Mouse (Mus musculus): ENCODE results near the gene Irf9. TPM values are rescaled to one million over a fixed set of nuclear protein-coding genes. Genes with fewer than 3 reads are reported as not detected.

Gene Irf9
- polyA plus RNA-seq, 1 experiment from 2014 or later, result 11.6 TPM

GRCm38 (mm10) chr14:55578668-55579269 lies 24.6 kb upstream of the Irf9 start:
- Histone ChIP-seq H3K9ac (ENCODE audit: low read depth, low read length) (peak overlapping the region; percentile 96), H3K27me3 (replicated peaks; ENCODE audit: control insufficient read depth, insufficient read depth, low read length) (no peaks in the 10 kb centered on the region), H3K4me1 (ENCODE audit: control insufficient read depth, insufficient read depth, low read length) (peaks cover 15% of the 10 kb centered on the region), H3K27ac (ENCODE audit: low read length) (peak overlapping the region; percentile 89), H3K9me3 (ENCODE audit: control insufficient read depth, low read length) (no peaks in the 10 kb centered on the region), H3K36me3 (ENCODE audit: control insufficient read depth, insufficient read depth, low read length) (peaks cover 13% of the 10 kb centered on the region), H3K4me2 (ENCODE audit: low read depth, low read length) (peak overlapping the region; percentile 81), H3K4me3 (ENCODE audit: low read length) (peak overlapping the region; percentile 92)
- peak; percentile 65 for ATAC-seq
- 20% methylated on average over 6 of the region's 6 CpGs for WGBS

GRCm38 (mm10) chr14:55579511-55580496 lies 23.6 kb upstream of the Irf9 start:
- no peak overlapping the region for H3K4me2 ChIP-seq (ENCODE audit: low read depth, low read length)
- ATAC-seq, result no peak
- WGBS, result 86% methylated on average over 23 of the region's 23 CpGs
- H3K27me3 ChIP-seq (replicated peaks; ENCODE audit: control insufficient read depth, insufficient read depth, low read length), result no peaks in the 10 kb centered on the region
- H3K4me1 ChIP-seq (ENCODE audit: control insufficient read depth, insufficient read depth, low read length), result peaks cover 18% of the 10 kb centered on the region
- no peak overlapping the region for H3K9ac ChIP-seq (ENCODE audit: low read depth, low read length)
- no peak overlapping the region for H3K4me3 ChIP-seq (ENCODE audit: low read length)
- H3K9me3 ChIP-seq (ENCODE audit: control insufficient read depth, low read length), result no peaks in the 10 kb centered on the region
- H3K27ac ChIP-seq (ENCODE audit: low read length), result no peak overlapping the region
- H3K36me3 ChIP-seq (ENCODE audit: control insufficient read depth, insufficient read depth, low read length), result peaks cover 13% of the 10 kb centered on the region

GRCm38 (mm10) chr14:55580731-55581130 lies 22.6 kb upstream of the Irf9 start:
- WGBS, result 95% methylated on average over 16 of the region's 16 CpGs
- Histone ChIP-seq H3K36me3 (ENCODE audit: control insufficient read depth, insufficient read depth, low read length) (peaks cover 13% of the 10 kb centered on the region), H3K27me3 (replicated peaks; ENCODE audit: control insufficient read depth, insufficient read depth, low read length) (no peaks in the 10 kb centered on the region), H3K9me3 (ENCODE audit: control insufficient read depth, low read length) (no peaks in the 10 kb centered on the region), H3K4me3 (ENCODE audit: low read length) (no peak overlapping the region), H3K9ac (ENCODE audit: low read depth, low read length) (no peak overlapping the region), H3K4me2 (ENCODE audit: low read depth, low read length) (no peak overlapping the region), H3K27ac (ENCODE audit: low read length) (no peak overlapping the region), H3K4me1 (ENCODE audit: control insufficient read depth, insufficient read depth, low read length) (peaks cover 18% of the 10 kb centered on the region)
- no peak for ATAC-seq

GRCm38 (mm10) chr14:55581981-55582681 lies 21.2 kb upstream of the Irf9 start:
- no peak overlapping the region for H3K4me2 ChIP-seq (ENCODE audit: low read depth, low read length)
- no peaks in the 10 kb centered on the region for H3K27me3 ChIP-seq (replicated peaks; ENCODE audit: control insufficient read depth, insufficient read depth, low read length)
- H3K4me3 ChIP-seq (ENCODE audit: low read length), result no peak overlapping the region
- no peak overlapping the region for H3K27ac ChIP-seq (ENCODE audit: low read length)
- no peaks in the 10 kb centered on the region for H3K9me3 ChIP-seq (ENCODE audit: control insufficient read depth, low read length)
- no peak overlapping the region for H3K9ac ChIP-seq (ENCODE audit: low read depth, low read length)
- ATAC-seq, result no peak
- H3K4me1 ChIP-seq (ENCODE audit: control insufficient read depth, insufficient read depth, low read length), result peaks cover 18% of the 10 kb centered on the region
- WGBS, result 69% methylated on average over 9 of the region's 9 CpGs
- H3K36me3 ChIP-seq (ENCODE audit: control insufficient read depth, insufficient read depth, low read length), result peaks cover 13% of the 10 kb centered on the region

- H3K27me3 ChIP-seq (replicated peaks; ENCODE audit: control insufficient read depth, insufficient read depth, low read length), result no peaks in the 10 kb centered on the region
- H3K4me2 ChIP-seq (ENCODE audit: low read depth, low read length), result peak overlapping the region; percentile 91
- H3K4me3 ChIP-seq (ENCODE audit: low read length), result peak overlapping the region; percentile 64
- ATAC-seq, result no peak
- H3K36me3 ChIP-seq (ENCODE audit: control insufficient read depth, insufficient read depth, low read length), result peaks cover 13% of the 10 kb centered on the region
- H3K27ac ChIP-seq (ENCODE audit: low read length), result no peak overlapping the region
- 0 out of 2 replicates have a peak, but pooled peaks cover 9% of the 10 kb centered on the region for H3K4me1 ChIP-seq (ENCODE audit: control insufficient read depth, insufficient read depth, low read length)
- no peaks in the 10 kb centered on the region for H3K9me3 ChIP-seq (ENCODE audit: control insufficient read depth, low read length)
- WGBS, result 37% methylated on average over 5 of the region's 5 CpGs
- peak overlapping the region; percentile 74 for H3K9ac ChIP-seq (ENCODE audit: low read depth, low read length)
Observed at GRCm38 (mm10) chr14:55584303-55584701, 19.1 kb upstream of the Irf9 start.

- ATAC-seq, result peak; percentile 94
- H3K9ac ChIP-seq (ENCODE audit: low read depth, low read length), result peak within 1 kb of the TSS; percentile 74
- peaks cover 12% of the 10 kb centered on the region for H3K36me3 ChIP-seq (ENCODE audit: control insufficient read depth, insufficient read depth, low read length)
- H3K4me3 ChIP-seq (ENCODE audit: low read length), result peak within 1 kb of the TSS; percentile 64
- peak within 1 kb of the TSS; percentile 70 for H3K27ac ChIP-seq (ENCODE audit: low read length)
- H3K9me3 ChIP-seq (ENCODE audit: control insufficient read depth, low read length), result no peaks in the 10 kb centered on the region
- 4% methylated on average over 42 of the region's 43 CpGs for WGBS
- peak within 1 kb of the TSS; percentile 91 for H3K4me2 ChIP-seq (ENCODE audit: low read depth, low read length)
- H3K4me1 ChIP-seq (ENCODE audit: control insufficient read depth, insufficient read depth, low read length), result peaks cover 9% of the 10 kb centered on the region
- no peaks in the 10 kb centered on the region for H3K27me3 ChIP-seq (replicated peaks; ENCODE audit: control insufficient read depth, insufficient read depth, low read length)
Observed at GRCm38 (mm10) chr14:55584702-55585565, 18.4 kb upstream of the Irf9 start, which contains the start of gene Emc9. Gene Emc9 (minus strand): TSS chr14:55585302.

- no peaks in the 10 kb centered on the region for H3K27me3 ChIP-seq (replicated peaks; ENCODE audit: control insufficient read depth, insufficient read depth, low read length)
- H3K27ac ChIP-seq (ENCODE audit: low read length), result peak overlapping the region; percentile 70; the same call in 1 of the 2 replicates
- H3K4me3 ChIP-seq (ENCODE audit: low read length), result no peak overlapping the region
- WGBS, result 40% methylated on average over 6 of the region's 6 CpGs
- no peaks in the 10 kb centered on the region for H3K9me3 ChIP-seq (ENCODE audit: control insufficient read depth, low read length)
- H3K4me2 ChIP-seq (ENCODE audit: low read depth, low read length), result peak overlapping the region; percentile 91
- peaks cover 13% of the 10 kb centered on the region for H3K4me1 ChIP-seq (ENCODE audit: control insufficient read depth, insufficient read depth, low read length)
- H3K36me3 ChIP-seq (ENCODE audit: control insufficient read depth, insufficient read depth, low read length), result peaks cover 7% of the 10 kb centered on the region; the same call in 1 of the 2 replicates
- H3K9ac ChIP-seq (ENCODE audit: low read depth, low read length), result no peak overlapping the region
- ATAC-seq, result peak; percentile 82
Observed at GRCm38 (mm10) chr14:55585566-55585960, 17.8 kb upstream of the Irf9 start.

- H3K4me3 ChIP-seq (ENCODE audit: low read length), result no peak overlapping the region
- H3K9me3 ChIP-seq (ENCODE audit: control insufficient read depth, low read length), result no peaks in the 10 kb centered on the region
- no peak overlapping the region for H3K9ac ChIP-seq (ENCODE audit: low read depth, low read length)
- no peak overlapping the region for H3K4me2 ChIP-seq (ENCODE audit: low read depth, low read length)
- peak overlapping the region; percentile 70; the same call in 1 of the 2 replicates for H3K27ac ChIP-seq (ENCODE audit: low read length)
- 92% methylated on average over 2 of the region's 2 CpGs for WGBS
- H3K36me3 ChIP-seq (ENCODE audit: control insufficient read depth, insufficient read depth, low read length), result peaks cover under 1% of the 10 kb centered on the region; the same call in 1 of the 2 replicates
- H3K4me1 ChIP-seq (ENCODE audit: control insufficient read depth, insufficient read depth, low read length), result peaks cover 13% of the 10 kb centered on the region
- H3K27me3 ChIP-seq (replicated peaks; ENCODE audit: control insufficient read depth, insufficient read depth, low read length), result no peaks in the 10 kb centered on the region
- ATAC-seq, result no peak
Observed at GRCm38 (mm10) chr14:55586149-55586548, 17.2 kb upstream of the Irf9 start.
